ENCODE assay signal across 20 mouse cellular contexts in the genomic region with DNA sequence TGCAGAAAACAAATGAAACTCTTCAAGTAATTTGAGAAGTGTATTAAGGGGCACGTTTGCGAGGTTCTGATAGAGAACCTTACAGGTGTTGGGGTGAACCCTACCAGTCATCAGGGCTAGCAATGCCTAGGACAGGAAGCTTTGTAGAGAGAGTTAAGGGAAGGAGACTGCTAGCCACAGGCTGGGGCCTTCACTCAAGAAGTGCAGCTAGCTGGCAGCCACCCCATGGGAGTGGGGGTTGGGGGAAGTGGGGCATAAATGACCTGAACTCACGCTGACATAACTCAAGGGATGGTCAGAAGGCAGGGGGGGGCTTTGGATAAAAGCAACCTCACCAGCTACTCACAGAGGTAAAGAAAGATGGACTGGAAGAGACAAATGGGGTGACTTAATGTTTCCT.
DNase-seq lines count a peak whose midpoint lies in the region; ATAC-seq and TF ChIP-seq lines count a peak whose summit lies in the region.
"Had no signal": no experiment of that assay in that cellular context is flagged by ENCODE, and none has a peak within 500 bp of the region (broad histone marks: within the 10 kb centered on the region; RNA-seq: fewer than 3 reads in every experiment).

No protein-coding gene starts in this region.

- TF ChIP-seq RAD21 in MEL (IDR thresholded peaks at IDR 0.05; ENCODE audit: low read depth, low read length) = no peak

- WGBS in heart, embryonic 10.5 days = 78% methylated on average over 3 of the region's 3 CpGs
- 72% methylated on average over 3 of the region's 3 CpGs for WGBS in heart, embryonic 12.5 days
- WGBS in embryonic facial prominence, embryonic 15.5 days = 64% methylated on average over 3 of the region's 3 CpGs
- 25% methylated on average over 3 of the region's 3 CpGs for WGBS in liver, embryonic 14.5 days (ENCODE audit: insufficient replicate concordance)
- 85% methylated on average over 3 of the region's 3 CpGs for WGBS in forebrain, embryonic 13.5 days

- no peak for TF ChIP-seq EP300 in MEL (IDR thresholded peaks at IDR 0.05; ENCODE audit: low read depth in 1 of 2, low read length in 2 of 2)
- no peak for TF ChIP-seq EP300 in liver, embryonic 14.5 days (IDR thresholded peaks at IDR 0.05; ENCODE audit: low read depth)

- no peak overlapping the region for H3K4me3 ChIP-seq in heart, embryonic 10.5 days
- H3K4me3 ChIP-seq in heart, embryonic 12.5 days = no peak overlapping the region
- no peak overlapping the region for H3K4me3 ChIP-seq in MEL (ENCODE audit: control insufficient read depth in 1 of 2, insufficient read depth in 1 of 2, low read depth in 2 of 2, low read length in 2 of 2)
- H3K4me3 ChIP-seq in embryonic facial prominence, embryonic 15.5 days (replicated peaks) = no peak overlapping the region
- no peak overlapping the region for H3K4me3 ChIP-seq in liver, embryonic 14.5 days (ENCODE audit: insufficient read depth in 1 of 2, low read depth in 2 of 2, low read length in 2 of 2)
- H3K4me3 ChIP-seq in forebrain, embryonic 13.5 days = no peak overlapping the region
- H3K4me3 ChIP-seq: erythroblast, embryonic 14.5 days; midbrain, embryonic 10.5 days; neural tube, embryonic 13.5 days had no signal

- DNase-seq in heart, embryonic 10.5 days (ENCODE audit: low spot score) = peak; percentile 65
- peak; percentile 28 for DNase-seq in MEL (ENCODE audit: low read depth, low spot score)
- no peak for DNase-seq in liver, embryonic 14.5 days (ENCODE audit: low read depth in 3 of 3, low spot score in 3 of 3)
- DNase-seq in layer of hippocampus, adult 9-10 months (ENCODE audit: low spot score) = no peak
- DNase-seq in kidney, postnatal 10 days = no peak
- DNase-seq: adrenal gland, postnatal 14 days; cerebellum, adult 9-10 months; gastrocnemius, postnatal 10 days; heart, postnatal 14 days; kidney, adult 2 months; kidney, postnatal 25 days; lung, postnatal 14 days; thymus, postnatal 25 days had no signal

- no peak; the same call in 1 of the 2 replicates for ATAC-seq in heart, embryonic 12.5 days (ENCODE audit: insufficient number of reproducible peaks, low FRiP score)
- ATAC-seq in embryonic facial prominence, embryonic 15.5 days (ENCODE audit: insufficient number of reproducible peaks, low FRiP score, low TSS enrichment, low read depth) = no peak
- ATAC-seq in liver, embryonic 14.5 days (ENCODE audit: insufficient read depth) = peak; percentile 44
- no peak for ATAC-seq in forebrain, embryonic 13.5 days
- ATAC-seq: hindbrain, embryonic 16.5 days had no signal

- no peaks in the 10 kb centered on the region for H3K27me3 ChIP-seq in heart, embryonic 10.5 days (ENCODE audit: insufficient read depth, poor library complexity, severe bottlenecking)
- no peaks in the 10 kb centered on the region for H3K27me3 ChIP-seq in heart, embryonic 12.5 days (replicated peaks)
- no peaks in the 10 kb centered on the region for H3K27me3 ChIP-seq in MEL (ENCODE audit: control insufficient read depth in 1 of 2, insufficient read depth in 2 of 2, low read length in 2 of 2)
- no peaks in the 10 kb centered on the region for H3K27me3 ChIP-seq in embryonic facial prominence, embryonic 15.5 days
- no peaks in the 10 kb centered on the region for H3K27me3 ChIP-seq in liver, embryonic 14.5 days (ENCODE audit: control insufficient read depth, insufficient read depth, low read length)
- no peaks in the 10 kb centered on the region for H3K27me3 ChIP-seq in forebrain, embryonic 13.5 days
- H3K27me3 ChIP-seq: neural tube, embryonic 13.5 days had no signal

- no peak overlapping the region for H3K4me2 ChIP-seq in heart, embryonic 12.5 days
- no peak overlapping the region for H3K4me2 ChIP-seq in embryonic facial prominence, embryonic 15.5 days (replicated peaks)
- H3K4me2 ChIP-seq in liver, embryonic 14.5 days (ENCODE audit: low read depth) = peak overlapping the region; percentile 57
- H3K4me2 ChIP-seq in forebrain, embryonic 13.5 days = no peak overlapping the region
- H3K4me2 ChIP-seq: neural tube, embryonic 13.5 days had no signal

- no peak overlapping the region for H3K9ac ChIP-seq in heart, embryonic 12.5 days
- no peak overlapping the region for H3K9ac ChIP-seq in MEL (ENCODE audit: control insufficient read depth, low read depth, low read length, poor library complexity, severe bottlenecking)
- H3K9ac ChIP-seq in embryonic facial prominence, embryonic 15.5 days = no peak overlapping the region
- H3K9ac ChIP-seq in liver, embryonic 14.5 days (replicated peaks) = peak overlapping the region; percentile 37
- no peak overlapping the region for H3K9ac ChIP-seq in forebrain, embryonic 13.5 days
- H3K9ac ChIP-seq: neural tube, embryonic 13.5 days had no signal

- peaks cover 21% of the 10 kb centered on the region for H3K4me1 ChIP-seq in heart, embryonic 10.5 days
- peaks cover 15% of the 10 kb centered on the region for H3K4me1 ChIP-seq in heart, embryonic 12.5 days (replicated peaks)
- H3K4me1 ChIP-seq in MEL (ENCODE audit: control insufficient read depth in 1 of 2, insufficient read depth in 2 of 2, low read length in 2 of 2) = peaks cover 6 to 15% of the 10 kb centered on the region in 2 experiments
- peaks cover 20% of the 10 kb centered on the region for H3K4me1 ChIP-seq in embryonic facial prominence, embryonic 15.5 days
- peaks cover 77 to 83% of the 10 kb centered on the region in 2 experiments for H3K4me1 ChIP-seq in liver, embryonic 14.5 days (replicated peaks; ENCODE audit: control insufficient read depth in 2 of 2, insufficient read depth in 2 of 2, low read length in 1 of 2)
- H3K4me1 ChIP-seq in forebrain, embryonic 13.5 days = no peaks in the 10 kb centered on the region
- H3K4me1 ChIP-seq: neural tube, embryonic 13.5 days had no signal

- no peaks in the 10 kb centered on the region for H3K36me3 ChIP-seq in heart, embryonic 10.5 days
- H3K36me3 ChIP-seq in heart, embryonic 12.5 days = no peaks in the 10 kb centered on the region
- H3K36me3 ChIP-seq in MEL (ENCODE audit: control insufficient read depth in 1 of 2, insufficient read depth in 2 of 2, low read length in 2 of 2) = peaks cover 0 to 12% of the 10 kb centered on the region in 2 experiments; a peak in 2 of 4 replicates
- H3K36me3 ChIP-seq in embryonic facial prominence, embryonic 15.5 days = no peaks in the 10 kb centered on the region
- no peaks in the 10 kb centered on the region for H3K36me3 ChIP-seq in liver, embryonic 14.5 days (replicated peaks; ENCODE audit: control insufficient read depth, insufficient read depth, low read depth)
- H3K36me3 ChIP-seq in forebrain, embryonic 13.5 days (ENCODE audit: poor library complexity, severe bottlenecking) = no peaks in the 10 kb centered on the region
- H3K36me3 ChIP-seq: midbrain, embryonic 10.5 days; neural tube, embryonic 13.5 days had no signal

- TF ChIP-seq CTCF in MEL (IDR thresholded peaks at IDR 0.05 in 2 of 3, conservative IDR thresholded peaks at IDR 0.05 in 1 of 3; ENCODE audit: control insufficient read depth in 1 of 3, insufficient read depth in 1 of 3, low read depth in 2 of 3, low read length in 3 of 3, poor library complexity in 1 of 3, severe bottlenecking in 1 of 3) = no peak
- TF ChIP-seq CTCF in liver, embryonic 14.5 days (IDR thresholded peaks at IDR 0.05; ENCODE audit: low read depth) = no peak

- H3K9me3 ChIP-seq in heart, embryonic 10.5 days = no peaks in the 10 kb centered on the region
- H3K9me3 ChIP-seq in heart, embryonic 12.5 days (replicated peaks) = no peaks in the 10 kb centered on the region
- H3K9me3 ChIP-seq in MEL (replicated peaks; ENCODE audit: insufficient read depth, low read length) = no peaks in the 10 kb centered on the region
- H3K9me3 ChIP-seq in embryonic facial prominence, embryonic 15.5 days (replicated peaks) = no peaks in the 10 kb centered on the region
- H3K9me3 ChIP-seq in liver, embryonic 14.5 days (ENCODE audit: control insufficient read depth, low read length) = peaks cover 3% of the 10 kb centered on the region
- H3K9me3 ChIP-seq in forebrain, embryonic 13.5 days (replicated peaks) = no peaks in the 10 kb centered on the region
- H3K9me3 ChIP-seq: midbrain, embryonic 10.5 days; neural tube, embryonic 13.5 days had no signal

- no peaks in the 10 kb centered on the region for H3K79me2 ChIP-seq in MEL (ENCODE audit: control insufficient read depth, insufficient read depth, low read length, poor library complexity)

- peak overlapping the region; percentile 72 for H3K27ac ChIP-seq in heart, embryonic 10.5 days
- no peak overlapping the region for H3K27ac ChIP-seq in heart, embryonic 12.5 days (ENCODE audit: poor library complexity, severe bottlenecking)
- H3K27ac ChIP-seq in MEL (ENCODE audit: control insufficient read depth, low read depth, low read length) = no peak overlapping the region
- H3K27ac ChIP-seq in embryonic facial prominence, embryonic 15.5 days (replicated peaks) = peak overlapping the region; percentile 55
- peak overlapping the region; percentile 79 for H3K27ac ChIP-seq in liver, embryonic 14.5 days
- no peak overlapping the region for H3K27ac ChIP-seq in forebrain, embryonic 13.5 days
- H3K27ac ChIP-seq: midbrain, embryonic 10.5 days; neural tube, embryonic 13.5 days had no signal

- TF ChIP-seq POLR2A in MEL (IDR thresholded peaks at IDR 0.05; ENCODE audit: control insufficient read depth in 1 of 2, insufficient read depth in 1 of 2, low read depth in 1 of 2, low read length in 2 of 2, poor library complexity in 1 of 2) = no peak

TF ChIP-seq in MEL, 35 proteins besides CTCF, POLR2A, EP300 and RAD21:
- no peak for TF ChIP-seq TBP (IDR thresholded peaks at IDR 0.05; ENCODE audit: low read depth, low read length)
- TF ChIP-seq ZC3H11A (IDR thresholded peaks at IDR 0.05; ENCODE audit: low read depth, low read length) = no peak
- no peak for TF ChIP-seq TAL1 (IDR thresholded peaks at IDR 0.05; ENCODE audit: low read length)

Comparison
In these comparisons a context has a peak if more than half of its experiments do, and no peak if none do; other contexts are left out.
1. H3K27ac ChIP-seq: peak in heart, embryonic 10.5 days (single experiment), embryonic facial prominence, embryonic 15.5 days (single experiment) and liver, embryonic 14.5 days (single experiment); none in heart, embryonic 12.5 days (single experiment), MEL (single experiment) and forebrain, embryonic 13.5 days (single experiment).
2. DNase-seq: peak in heart, embryonic 10.5 days (single experiment) and MEL (single experiment); none in liver, embryonic 14.5 days (0 of 3), layer of hippocampus, adult 9-10 months (single experiment) and kidney, postnatal 10 days (single experiment).